Mouse (Mus musculus): ENCODE measurements at regions not wholly inside any gene's neighbourhood (a gene's known extent, or its start where the extent isn't known, plus 50 kb on each side); places are given as distances from the start of the nearest gene placed in this dataset.
A peak's percentile ranks its signal among the peaks of the same experiment; 100 is the strongest.

- H3K36me3 ChIP-seq (replicated peaks; ENCODE audit: insufficient read depth, low read length), result no peaks in the 10 kb centered on the region
- H3K9ac ChIP-seq (replicated peaks), result no peak overlapping the region
- 73% methylated on average over 3 of the region's 3 CpGs for WGBS (ENCODE audit: insufficient replicate concordance)
- H3K27me3 ChIP-seq (ENCODE audit: insufficient read depth, low read length), result no peaks in the 10 kb centered on the region
- DNase-seq (no peak), ATAC-seq (no peak)
- no peaks in the 10 kb centered on the region for H3K9me3 ChIP-seq (ENCODE audit: low read length)
- TF ChIP-seq EP300 (IDR thresholded peaks at IDR 0.05; ENCODE audit: low read depth) (no peak), CTCF (IDR thresholded peaks at IDR 0.05; ENCODE audit: low read depth) (no peak)
- no peak overlapping the region for H3K27ac ChIP-seq (ENCODE audit: low read depth)
- no peak overlapping the region for H3K4me2 ChIP-seq (ENCODE audit: low read depth, low read length)
- H3K4me3 ChIP-seq (ENCODE audit: low read depth, low read length), result no peak overlapping the region
- H3K4me1 ChIP-seq (ENCODE audit: insufficient read depth), result 0 out of 2 replicates have a peak, but pooled peaks cover 1% of the 10 kb centered on the region
Measured at GRCm38 (mm10) chr13:47688131-47688530, 565.7 kb downstream of the Rnf144b start.

DNA sequence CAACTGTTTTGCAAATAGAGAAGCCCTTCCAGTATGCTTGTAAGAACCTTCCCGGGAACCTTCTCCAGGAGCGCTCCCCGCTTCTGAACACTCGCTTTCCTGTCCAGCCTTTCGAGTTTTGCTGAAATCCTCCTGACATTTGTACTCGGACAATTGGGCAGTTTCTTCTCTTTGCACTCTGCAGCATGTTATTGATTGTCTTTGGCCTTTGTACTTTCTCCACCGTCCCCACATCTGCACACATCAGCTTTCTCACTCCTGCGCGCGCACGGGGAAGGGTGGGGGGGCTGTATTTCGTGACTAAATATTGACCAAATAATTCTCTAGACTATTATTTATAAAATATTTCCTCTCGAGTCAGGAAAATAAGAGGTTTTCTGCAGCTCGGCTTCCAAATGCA, 567.2 kb upstream of the Id4 start:
- ATAC-seq (peak; percentile 79), DNase-seq (peak; percentile 38)
- Histone ChIP-seq H3K9ac (replicated peaks) (no peak overlapping the region), H3K27me3 (ENCODE audit: insufficient read depth, low read length) (no peaks in the 10 kb centered on the region), H3K36me3 (replicated peaks; ENCODE audit: insufficient read depth, low read length) (no peaks in the 10 kb centered on the region), H3K4me1 (ENCODE audit: insufficient read depth) (0 out of 2 replicates have a peak, but pooled peaks cover 4% of the 10 kb centered on the region), H3K4me2 (ENCODE audit: low read depth, low read length) (peak overlapping the region; percentile 47), H3K27ac (ENCODE audit: low read depth) (no peak overlapping the region), H3K9me3 (ENCODE audit: low read length) (no peaks in the 10 kb centered on the region), H3K4me3 (ENCODE audit: low read depth, low read length) (no peak overlapping the region)
- 56% methylated on average over 14 of the region's 14 CpGs for WGBS (ENCODE audit: insufficient replicate concordance)
- TF ChIP-seq EP300 (IDR thresholded peaks at IDR 0.05; ENCODE audit: low read depth), result no peak
- no peak for TF ChIP-seq CTCF (IDR thresholded peaks at IDR 0.05; ENCODE audit: low read depth)

GRCm38 (mm10) chr13:47695877-47696276, 565.2 kb upstream of the Id4 start:
- H3K9ac ChIP-seq (replicated peaks), result no peak overlapping the region
- no peak overlapping the region for H3K27ac ChIP-seq (ENCODE audit: low read depth)
- H3K27me3 ChIP-seq (ENCODE audit: insufficient read depth, low read length), result no peaks in the 10 kb centered on the region
- ATAC-seq (no peak), DNase-seq (no peak)
- 0 out of 2 replicates have a peak, but pooled peaks cover 4% of the 10 kb centered on the region for H3K4me1 ChIP-seq (ENCODE audit: insufficient read depth)
- no peaks in the 10 kb centered on the region for H3K36me3 ChIP-seq (replicated peaks; ENCODE audit: insufficient read depth, low read length)
- H3K4me3 ChIP-seq (ENCODE audit: low read depth, low read length), result no peak overlapping the region
- H3K9me3 ChIP-seq (ENCODE audit: low read length), result no peaks in the 10 kb centered on the region
- no peak for TF ChIP-seq EP300 (IDR thresholded peaks at IDR 0.05; ENCODE audit: low read depth)
- no peak for TF ChIP-seq CTCF (IDR thresholded peaks at IDR 0.05; ENCODE audit: low read depth)
- H3K4me2 ChIP-seq (ENCODE audit: low read depth, low read length), result no peak overlapping the region
- 75% methylated on average over 2 of the region's 2 CpGs for WGBS (ENCODE audit: insufficient replicate concordance)

- DNase-seq (no peak), ATAC-seq (no peak)
- Histone ChIP-seq H3K4me2 (ENCODE audit: low read depth, low read length) (no peak overlapping the region), H3K4me3 (ENCODE audit: low read depth, low read length) (no peak overlapping the region), H3K27me3 (ENCODE audit: insufficient read depth, low read length) (no peaks in the 10 kb centered on the region), H3K4me1 (ENCODE audit: insufficient read depth) (no peaks in the 10 kb centered on the region), H3K27ac (ENCODE audit: low read depth) (no peak overlapping the region), H3K9me3 (ENCODE audit: low read length) (no peaks in the 10 kb centered on the region), H3K36me3 (replicated peaks; ENCODE audit: insufficient read depth, low read length) (no peaks in the 10 kb centered on the region), H3K9ac (replicated peaks) (no peak overlapping the region)
- TF ChIP-seq CTCF (IDR thresholded peaks at IDR 0.05; ENCODE audit: low read depth) (no peak), EP300 (IDR thresholded peaks at IDR 0.05; ENCODE audit: low read depth) (no peak)
- WGBS (ENCODE audit: insufficient replicate concordance), result 65% methylated on average over 3 of the region's 3 CpGs
Measured at GRCm38 (mm10) chr13:47700556-47700955, 560.5 kb upstream of the Id4 start.

DNA sequence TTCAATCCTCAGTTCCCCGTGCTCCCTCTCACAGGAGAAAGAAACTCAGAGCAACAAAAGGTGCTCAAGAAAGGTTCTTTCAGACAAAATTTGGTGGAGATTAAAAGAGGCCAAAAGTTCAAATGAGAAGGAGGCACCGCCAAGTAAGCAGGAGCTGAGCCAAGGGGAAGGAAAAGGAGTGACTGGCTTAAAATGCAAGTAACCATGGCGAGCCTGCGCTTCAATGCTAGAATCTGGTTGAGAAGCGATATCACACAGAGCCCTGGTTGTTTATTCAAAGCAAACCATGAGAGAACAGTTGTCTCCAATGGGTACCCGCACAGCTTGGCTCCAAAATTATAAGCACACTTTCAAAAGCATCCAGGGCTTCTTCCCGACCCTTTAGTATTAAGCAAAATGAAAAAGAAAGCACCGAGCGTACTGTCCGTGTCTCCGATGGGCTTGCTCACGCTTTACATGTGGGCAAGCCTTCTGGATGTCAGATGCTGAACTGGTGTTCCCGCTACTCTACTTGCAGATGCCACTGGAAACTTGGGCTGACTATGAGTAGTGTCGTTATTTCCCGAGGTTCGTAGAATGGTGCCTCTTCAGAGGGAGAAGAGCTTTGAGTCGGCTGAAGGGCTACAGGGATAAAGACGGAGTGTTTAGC, 552.9 kb upstream of the Id4 start:
- no peak for DNase-seq
- no peaks in the 10 kb centered on the region for H3K9me3 ChIP-seq (ENCODE audit: low read length)
- no peak overlapping the region for H3K9ac ChIP-seq (replicated peaks)
- WGBS (ENCODE audit: insufficient replicate concordance), result 84% methylated on average over 18 of the region's 18 CpGs
- TF ChIP-seq EP300 (IDR thresholded peaks at IDR 0.05; ENCODE audit: low read depth) (no peak), CTCF (IDR thresholded peaks at IDR 0.05; ENCODE audit: low read depth) (no peak)
- no peak for ATAC-seq
- no peaks in the 10 kb centered on the region for H3K36me3 ChIP-seq (replicated peaks; ENCODE audit: insufficient read depth, low read length)
- no peaks in the 10 kb centered on the region; the same call in 1 of the 2 replicates for H3K4me1 ChIP-seq (ENCODE audit: insufficient read depth)
- no peak overlapping the region for H3K27ac ChIP-seq (ENCODE audit: low read depth)
- H3K4me3 ChIP-seq (ENCODE audit: low read depth, low read length), result no peak overlapping the region
- no peaks in the 10 kb centered on the region for H3K27me3 ChIP-seq (ENCODE audit: insufficient read depth, low read length)
- no peak overlapping the region for H3K4me2 ChIP-seq (ENCODE audit: low read depth, low read length)

DNA sequence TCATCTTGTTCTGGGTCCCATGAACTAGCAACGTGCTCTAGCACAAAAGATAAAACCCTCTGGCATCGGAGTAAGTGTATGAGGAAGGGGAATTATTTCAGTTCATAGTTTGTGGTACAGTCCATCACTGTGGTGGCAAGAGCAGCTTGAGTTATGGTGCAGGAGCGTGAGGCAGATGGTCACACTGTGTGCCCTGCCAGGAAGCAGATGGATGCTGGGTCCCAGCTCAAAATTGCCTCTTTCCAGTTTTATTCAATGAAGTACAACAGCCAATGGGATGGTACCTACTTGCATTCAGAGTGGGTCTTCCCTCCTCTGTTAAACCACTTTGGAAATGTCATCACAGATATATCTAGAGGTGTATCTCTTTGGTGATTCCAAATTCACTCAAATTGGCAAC, 551.7 kb upstream of the Id4 start:
- Histone ChIP-seq H3K4me3 (ENCODE audit: low read depth, low read length) (no peak overlapping the region), H3K27ac (ENCODE audit: low read depth) (no peak overlapping the region), H3K4me1 (ENCODE audit: insufficient read depth) (no peaks in the 10 kb centered on the region; the same call in 1 of the 2 replicates), H3K27me3 (ENCODE audit: insufficient read depth, low read length) (no peaks in the 10 kb centered on the region), H3K9ac (replicated peaks) (no peak overlapping the region), H3K36me3 (replicated peaks; ENCODE audit: insufficient read depth, low read length) (no peaks in the 10 kb centered on the region), H3K4me2 (ENCODE audit: low read depth, low read length) (no peak overlapping the region), H3K9me3 (ENCODE audit: low read length) (no peaks in the 10 kb centered on the region)
- no peak for TF ChIP-seq CTCF (IDR thresholded peaks at IDR 0.05; ENCODE audit: low read depth)
- no peak for TF ChIP-seq EP300 (IDR thresholded peaks at IDR 0.05; ENCODE audit: low read depth)
- DNase-seq (no peak), ATAC-seq (no peak)
- 76% methylated on average over 3 of the region's 3 CpGs for WGBS (ENCODE audit: insufficient replicate concordance)

Data from liver, postnatal 0 days (tissue).